Mouse (Mus musculus) limb, embryonic 15.5 days (tissue): ENCODE measurements around the gene Stk26. TPM values are rescaled to one million over a fixed set of nuclear protein-coding genes. Genes with fewer than 3 reads are reported as not detected.

ENCODE experiments used
- ATAC-seq: fragments of 200-750 bp; cut with Nextera tagmentation; 2 replicates; pipeline ENCODE4 v1.8.0; 2017; ENCODE audit warnings: low read depth, moderate TSS enrichment; ENCODE audit not compliant: insufficient number of reproducible peaks, low FRiP score, low TSS enrichment
- H3K27ac ChIP-seq: fragments of 300-500 bp; sonication (generic); 2 replicates; pipeline ENCODE4 v1.5.1; 2015; ENCODE audit warnings: moderate library complexity, mild to moderate bottlenecking, inconsistent platforms
- H3K27me3 ChIP-seq: fragments of 300-500 bp; sonication (generic); 2 replicates; pipeline ENCODE4 v1.6.1; 2015; ENCODE audit warnings: inconsistent platforms
- H3K36me3 ChIP-seq: fragments of 300-500 bp; sonication (generic); 2 replicates; pipeline ENCODE4 v1.6.1; 2015; ENCODE audit warnings: inconsistent platforms
- H3K4me1 ChIP-seq: fragments of 300-500 bp; sonication (generic); 2 replicates; pipeline ENCODE4 v1.6.1; 2015; ENCODE audit warnings: inconsistent platforms
- H3K4me2 ChIP-seq: fragments of 300-500 bp; sonication (generic); 2 replicates; pipeline ENCODE4 v1.6.1; 2015; ENCODE audit warnings: mild to moderate bottlenecking, inconsistent platforms
- H3K4me3 ChIP-seq: fragments of 300-500 bp; sonication (generic); 2 replicates; pipeline ENCODE4 v1.5.1; 2015; ENCODE audit warnings: mild to moderate bottlenecking, inconsistent platforms
- H3K9ac ChIP-seq: fragments of 300-500 bp; sonication (generic); 2 replicates; pipeline ENCODE4 v1.6.1; 2015; ENCODE audit warnings: inconsistent platforms
- H3K9me3 ChIP-seq: fragments of 300-500 bp; sonication (generic); 2 replicates; pipeline ENCODE4 v1.6.1; 2016; ENCODE audit warnings: inconsistent platforms
- WGBS: fragments of 180-500 bp; shearing (Covaris S2); methylation state at CpG from one replicate; pipeline ENCODE4 v1.1.7; 2015; 5-methylcytosine and 5-hydroxymethylcytosine counted together
- polyA plus RNA-seq: library from polyadenylated mRNA; unstranded; fragments of >200 nt; fragmentation: Nextera tagmentation; extraction: Ambion mirVana; gene quantifications from 2 replicates; pipeline ENCODE4 v1.2.1, GENCODE M21; 2015

The Stk26 gene
- polyA plus RNA-seq, 1 experiment from 2014 or later = 16.2 TPM

DNA sequence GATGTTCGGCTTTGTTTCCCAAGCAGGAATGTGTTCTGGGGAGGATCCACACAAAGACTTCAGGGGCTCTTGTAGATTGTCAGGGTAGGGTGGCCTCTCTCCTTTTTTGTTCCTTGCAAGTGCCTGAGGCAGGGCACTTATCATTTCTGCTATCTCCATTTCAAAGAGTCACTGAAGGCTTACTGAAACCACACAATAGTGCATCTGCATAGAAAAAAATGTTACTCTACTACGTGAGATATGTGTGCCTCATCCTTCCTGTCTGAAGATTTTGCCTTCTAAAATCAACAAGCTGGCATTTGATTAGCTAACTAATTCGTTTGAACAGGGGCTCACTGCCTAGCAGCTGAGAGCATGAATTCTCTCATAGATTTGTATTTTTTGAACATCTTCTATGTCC, 89.5 kb downstream of the Stk26 start:
- Histone ChIP-seq H3K4me2 (no peak overlapping the region), H3K27me3 (peaks cover 7% of the 10 kb centered on the region), H3K9ac (no peak overlapping the region), H3K4me1 (no peaks in the 10 kb centered on the region), H3K4me3 (no peak overlapping the region), H3K36me3 (no peaks in the 10 kb centered on the region), H3K27ac (no peak overlapping the region), H3K9me3 (no peaks in the 10 kb centered on the region)
- ATAC-seq = no peak
- 54% methylated on average over 3 of the region's 3 CpGs for WGBS

GRCm38 (mm10) chrX:50937117-50937516, 96.3 kb downstream of the Stk26 start:
- ATAC-seq = no peak
- no peak overlapping the region for H3K4me3 ChIP-seq
- 78% methylated on average over 3 of the region's 3 CpGs for WGBS

GRCm38 (mm10) chrX:50942610-50943009, 101.8 kb downstream of the Stk26 start, which contains the start of gene Frmd7:
TSS of gene Frmd7 (minus strand) at chrX:50942710.
- no peak for ATAC-seq
- 66% methylated on average over 14 of the region's 14 CpGs for WGBS

More at GRCm38 (mm10) chrX:50937117-50937516, 96.3 kb downstream of the Stk26 start:
- Histone ChIP-seq H3K9me3 (no peaks in the 10 kb centered on the region), H3K9ac (no peak overlapping the region), H3K27ac (no peak overlapping the region), H3K36me3 (no peaks in the 10 kb centered on the region), H3K4me2 (no peak overlapping the region), H3K27me3 (no peaks in the 10 kb centered on the region; the same call in 1 of the 2 replicates), H3K4me1 (no peaks in the 10 kb centered on the region)

More at GRCm38 (mm10) chrX:50942610-50943009, 101.8 kb downstream of the Stk26 start, which contains the start of gene Frmd7:
- Histone ChIP-seq H3K4me1 (no peaks in the 10 kb centered on the region), H3K9ac (no peak within 1 kb of the TSS), H3K27ac (no peak within 1 kb of the TSS), H3K36me3 (no peaks in the 10 kb centered on the region), H3K9me3 (no peaks in the 10 kb centered on the region), H3K4me3 (no peak within 1 kb of the TSS), H3K27me3 (no peaks in the 10 kb centered on the region), H3K4me2 (no peak within 1 kb of the TSS)

Other genes starting within 250 kb of the Stk26 start
- gene Frmd7, start 101.7 kb downstream of the Stk26 start, polyA plus RNA-seq = 0.12 TPM in 1 of 2 replicates, not detected in the other
- 27.9 and 29.2 TPM in 2 replicates for gene Rap2c, start 177.0 kb downstream of the Stk26 start, polyA plus RNA-seq